Mouse (Mus musculus): ENCODE data around the gene Syt17.

DNA sequence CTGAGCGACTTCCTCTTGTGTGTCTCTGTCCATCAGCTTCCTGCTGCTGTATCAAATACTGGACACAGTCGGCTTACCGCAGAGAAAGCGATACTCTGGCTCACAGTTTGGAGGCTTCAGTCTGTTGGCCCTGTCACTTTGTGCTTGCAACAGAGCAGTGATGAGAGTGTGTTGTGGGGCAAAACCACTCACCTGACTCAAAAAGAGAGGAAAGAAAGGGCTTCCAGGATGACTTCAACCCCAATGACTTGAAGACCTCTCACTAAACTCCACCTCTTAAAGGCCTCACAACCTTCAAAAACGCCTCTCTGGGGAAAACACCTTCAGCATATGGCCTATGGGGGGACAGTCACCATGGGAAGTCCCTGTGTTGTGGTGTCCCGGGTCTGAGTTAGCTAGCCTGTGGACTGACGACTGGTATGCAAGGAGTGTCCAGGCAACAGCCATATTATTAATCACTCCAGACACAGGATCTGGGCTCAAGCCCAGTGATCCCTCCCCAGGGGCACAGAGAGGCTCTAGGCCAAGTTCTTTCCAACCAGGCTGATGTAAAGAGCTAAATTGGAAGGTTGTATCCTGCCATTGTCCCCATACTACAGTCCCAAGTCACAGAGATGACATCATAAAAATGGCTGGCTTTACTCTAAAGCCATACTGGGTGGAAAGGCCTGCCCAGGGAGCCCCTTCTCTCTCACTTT lies 27.1 kb upstream of the Syt17 start:
- TF ChIP-seq CTCF (IDR thresholded peaks at IDR 0.05; ENCODE audit: low read depth) = no peak
- TF ChIP-seq EP300 (IDR thresholded peaks at IDR 0.05; ENCODE audit: low read depth) = no peak
